Mouse (Mus musculus): Measurements from ENCODE around the gene Nt5c.

DNA sequence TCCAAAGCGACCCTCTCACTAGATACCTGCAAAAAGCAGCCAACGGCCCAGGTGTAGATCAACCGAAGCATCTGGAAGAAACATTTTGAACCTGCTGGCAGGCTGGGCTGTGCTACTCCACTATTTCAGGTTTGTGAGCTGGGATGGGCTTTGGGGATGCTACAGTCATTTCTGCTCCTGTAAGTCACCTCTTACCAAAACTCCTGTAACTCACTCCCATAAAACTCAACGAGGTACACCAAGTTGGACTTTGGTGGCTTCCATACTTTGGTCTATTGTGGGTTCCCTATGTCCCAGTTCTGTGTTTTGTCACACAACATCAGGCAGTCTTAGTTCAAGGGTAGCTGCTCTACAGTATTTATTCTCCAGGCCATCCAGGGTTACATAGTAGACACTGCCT is 29.4 kb upstream of the Nt5c start:
- no peak for TF ChIP-seq POLR2A (IDR thresholded peaks at IDR 0.05; ENCODE audit: borderline replicate concordance, extremely low read depth, insufficient read depth, insufficient read length, poor library complexity, severe bottlenecking)
- TF ChIP-seq CTCF (IDR thresholded peaks at IDR 0.05; ENCODE audit: borderline replicate concordance, extremely low read depth, insufficient read depth, insufficient read length): no peak

All from brain, embryonic 14.5 days (tissue).